Mouse (Mus musculus): ENCODE results near the gene Adamts14. TPM values are rescaled to one million over a fixed set of nuclear protein-coding genes. Genes with fewer than 3 reads are reported as not detected.

Gene Adamts14
- polyA plus RNA-seq (2015; fragmentation: Illumina TruSeq; extraction: RNeasy Lipid Tissue Mini Kit (QIAGEN cat#74804); ENCODE audit: insufficient read depth, low read depth, low replicate concordance): 0.42 TPM

GRCm38 (mm10) chr10:61273081-61273843 lies at the start of gene Adamts14:
Gene Adamts14, minus strand, starts transcription at chr10:61273438.

GRCm38 (mm10) chr10:61297477-61297876 lies 24.2 kb upstream of the Adamts14 start, which contains the start of gene Prf1:
Gene Prf1, plus strand, starts transcription at chr10:61297833.

GRCm38 (mm10) chr10:61171654-61172053 lies 101.6 kb downstream of the Adamts14 start, which contains the start of gene Tbata:
Gene Tbata, plus strand, starts transcription at chr10:61171954.

GRCm38 (mm10) chr10:61147157-61148040 lies 125.8 kb downstream of the Adamts14 start, which contains the start of gene Sgpl1:
Gene Sgpl1, minus strand, starts transcription at chr10:61147703.

Other genes with a start within 250 kb of the Adamts14 start
- 71.5 TPM for gene Pcbd1, start 184.1 kb downstream of the Adamts14 start, polyA plus RNA-seq (2015; fragmentation: Illumina TruSeq; extraction: RNeasy Lipid Tissue Mini Kit (QIAGEN cat#74804); ENCODE audit: insufficient read depth, low read depth, low replicate concordance)
- gene Sgpl1, start 125.7 kb downstream of the Adamts14 start, polyA plus RNA-seq (2015; fragmentation: Illumina TruSeq; extraction: RNeasy Lipid Tissue Mini Kit (QIAGEN cat#74804); ENCODE audit: insufficient read depth, low read depth, low replicate concordance): 8.9 TPM
- gene Tbata, start 101.5 kb downstream of the Adamts14 start, polyA plus RNA-seq (2015; fragmentation: Illumina TruSeq; extraction: RNeasy Lipid Tissue Mini Kit (QIAGEN cat#74804); ENCODE audit: insufficient read depth, low read depth, low replicate concordance): not detected
- gene Prf1, start 24.4 kb upstream of the Adamts14 start, polyA plus RNA-seq (2015; fragmentation: Illumina TruSeq; extraction: RNeasy Lipid Tissue Mini Kit (QIAGEN cat#74804); ENCODE audit: insufficient read depth, low read depth, low replicate concordance): not detected
- 3.5 TPM for gene Pald1, start 110.1 kb upstream of the Adamts14 start, polyA plus RNA-seq (2015; fragmentation: Illumina TruSeq; extraction: RNeasy Lipid Tissue Mini Kit (QIAGEN cat#74804); ENCODE audit: insufficient read depth, low read depth, low replicate concordance)
- gene Nodal, start 144.5 kb upstream of the Adamts14 start, polyA plus RNA-seq (2015; fragmentation: Illumina TruSeq; extraction: RNeasy Lipid Tissue Mini Kit (QIAGEN cat#74804); ENCODE audit: insufficient read depth, low read depth, low replicate concordance): not detected
- gene Eif4ebp2, start 179.2 kb upstream of the Adamts14 start, polyA plus RNA-seq (2015; fragmentation: Illumina TruSeq; extraction: RNeasy Lipid Tissue Mini Kit (QIAGEN cat#74804); ENCODE audit: insufficient read depth, low read depth, low replicate concordance): 18.4 TPM
- 1.2 TPM for gene Lrrc20, start 202.4 kb upstream of the Adamts14 start, polyA plus RNA-seq (2015; fragmentation: Illumina TruSeq; extraction: RNeasy Lipid Tissue Mini Kit (QIAGEN cat#74804); ENCODE audit: insufficient read depth, low read depth, low replicate concordance)